Mouse (Mus musculus) ES-Bruce4 (cell line): ENCODE results near the gene Myrip. TPM values are rescaled to one million over a fixed set of nuclear protein-coding genes. Genes with fewer than 3 reads are reported as not detected.

ENCODE experiments used
- H3K27ac ChIP-seq: 2 replicates; pipeline ENCODE4 v1.5.1; 2012; ENCODE audit warnings: low read length, inconsistent platforms; ENCODE audit not compliant: insufficient read depth
- H3K27me3 ChIP-seq: 2 replicates; pipeline ENCODE4 v1.6.1; 2012; ENCODE audit warnings: mild to moderate bottlenecking, low read length, inconsistent platforms; ENCODE audit not compliant: control insufficient read depth, poor library complexity, insufficient read depth, severe bottlenecking
- H3K36me3 ChIP-seq: 2 replicates; pipeline ENCODE4 v1.6.1; 2012; ENCODE audit warnings: inconsistent platforms, mild to moderate bottlenecking, low read length, moderate library complexity; ENCODE audit not compliant: control insufficient read depth, poor library complexity, insufficient read depth, severe bottlenecking
- H3K4me1 ChIP-seq: one replicate; pipeline ENCODE4 v1.8.1; 2011; ENCODE audit warnings: low read length; ENCODE audit not compliant: control insufficient read depth, insufficient read depth
- H3K4me3 ChIP-seq: 2 replicates; pipeline ENCODE4 v1.5.1; 2011; ENCODE audit warnings: low read depth, mild to moderate bottlenecking, low read length
- H3K9ac ChIP-seq: 2 replicates; pipeline ENCODE4 v1.6.1; 2012; ENCODE audit warnings: low read depth, mild to moderate bottlenecking, inconsistent platforms; ENCODE audit not compliant: poor library complexity, severe bottlenecking
- H3K9me3 ChIP-seq: replicated peaks from 2 replicates; pipeline ENCODE4 v1.6.1; 2012; ENCODE audit warnings: mild to moderate bottlenecking, low read length, inconsistent platforms; ENCODE audit not compliant: control insufficient read depth, poor library complexity, insufficient read depth, severe bottlenecking
- CTCF ChIP-seq: IDR thresholded peaks from one replicate; pipeline ENCODE4 v1.8.1; 2011; ENCODE audit warnings: low read depth, low read length
- EP300 ChIP-seq: IDR thresholded peaks from 2 replicates; pipeline ENCODE4 v1.6.1; 2011; ENCODE audit warnings: low read depth, low read length; ENCODE audit not compliant: insufficient read depth
- POLR2A ChIP-seq: IDR thresholded peaks from one replicate; pipeline ENCODE4 v1.8.1; 2011; ENCODE audit warnings: low read length; ENCODE audit not compliant: insufficient read depth
- polyA plus RNA-seq: library from polyadenylated mRNA; stranded (reverse); fragments of >200 nt; gene quantifications from 2 replicates; pipeline ENCODE4 v1.2.4, GENCODE M21; 2011; ENCODE audit warnings: low read depth; ENCODE audit not compliant: missing spikeins, insufficient read depth, insufficient read length

Myrip gene
- polyA plus RNA-seq, 1 experiment: 0.24 TPM

DNA sequence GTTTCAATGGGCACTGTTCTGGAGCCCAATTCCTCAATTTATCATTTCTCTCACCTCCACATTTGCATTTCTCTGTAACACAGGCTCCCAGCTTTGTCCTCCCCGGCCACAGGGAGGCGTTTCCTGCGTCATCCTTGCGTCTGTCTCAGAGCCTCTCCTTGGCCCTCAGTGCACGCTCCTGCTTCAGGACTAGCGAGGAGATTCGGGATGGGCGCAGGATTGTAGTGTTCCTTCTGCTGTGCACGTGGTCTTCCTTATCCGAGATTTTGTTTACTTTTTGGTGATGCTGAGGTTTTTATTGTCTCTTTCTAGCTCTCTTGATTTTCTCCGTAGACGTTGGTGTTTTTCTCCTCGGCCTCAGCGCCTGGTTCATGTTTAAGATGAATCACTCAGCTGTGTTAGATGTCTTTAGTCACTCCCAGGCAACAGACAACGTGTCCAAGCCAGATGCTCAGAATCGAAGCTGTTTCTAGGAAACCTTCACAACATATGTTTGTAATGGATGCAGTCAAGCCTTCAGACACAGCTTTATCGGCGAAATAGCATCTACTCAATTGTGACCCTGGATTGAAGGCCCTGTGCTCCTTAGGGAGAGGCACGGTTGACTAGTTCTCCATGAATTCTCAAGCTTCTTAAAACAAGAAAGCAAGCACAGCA is 218.3 kb downstream of the Myrip start:
- no peaks in the 10 kb centered on the region for H3K36me3 ChIP-seq
- TF ChIP-seq CTCF (peak; percentile 12), EP300 (no peak)
- no peak overlapping the region for H3K4me3 ChIP-seq
- H3K27me3 ChIP-seq: no peaks in the 10 kb centered on the region
- no peaks in the 10 kb centered on the region for H3K9me3 ChIP-seq
- no peaks in the 10 kb centered on the region for H3K4me1 ChIP-seq
- no peak overlapping the region for H3K27ac ChIP-seq
- no peak overlapping the region for H3K9ac ChIP-seq

DNA sequence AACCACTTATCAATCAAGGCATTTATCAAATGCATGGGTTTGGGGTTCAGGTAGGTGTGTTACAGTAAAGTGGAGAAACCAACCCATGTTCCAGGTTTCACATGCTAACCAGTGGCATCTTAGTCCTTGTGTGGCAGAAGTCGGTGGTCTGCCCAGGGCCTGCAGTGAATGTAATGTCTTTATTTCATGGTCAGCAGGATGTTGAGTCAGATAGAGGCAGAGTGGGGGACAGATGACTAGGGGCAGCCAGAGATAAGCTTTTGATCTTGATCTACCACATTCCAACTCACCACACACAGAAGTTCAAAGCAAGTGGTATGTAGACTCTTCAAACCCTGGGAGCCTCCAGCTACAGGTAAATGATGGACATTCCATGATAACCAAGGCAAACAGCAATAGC is 219.8 kb downstream of the Myrip start:
- no peaks in the 10 kb centered on the region for H3K4me1 ChIP-seq
- H3K27me3 ChIP-seq: no peaks in the 10 kb centered on the region
- H3K27ac ChIP-seq: no peak overlapping the region
- H3K9ac ChIP-seq: no peak overlapping the region
- no peaks in the 10 kb centered on the region for H3K36me3 ChIP-seq
- no peak for TF ChIP-seq CTCF
- TF ChIP-seq POLR2A: no peak
- TF ChIP-seq EP300: no peak
- no peaks in the 10 kb centered on the region for H3K9me3 ChIP-seq
- H3K4me3 ChIP-seq: no peak overlapping the region

Other genes with a start within 250 kb of the Myrip start
- gene Cx3cr1, start 231.6 kb upstream of the Myrip start, polyA plus RNA-seq: not detected in 2 replicates
- not detected in 2 replicates for gene Ccr8, start 209.4 kb upstream of the Myrip start, polyA plus RNA-seq
- gene Slc25a38, start 191.1 kb upstream of the Myrip start, polyA plus RNA-seq: 15.3 and 15.7 TPM in 2 replicates
- 2,205 and 2,405 TPM in 2 replicates for gene Rpsa, start 173.8 kb upstream of the Myrip start, polyA plus RNA-seq
- gene Mobp, start 151.8 kb upstream of the Myrip start, polyA plus RNA-seq: 7.3 and 10.3 TPM in 2 replicates
- gene Eif1b, start 190.7 kb downstream of the Myrip start, polyA plus RNA-seq: 27.0 TPM in 2 replicates
- 0.58 and 1.3 TPM in 2 replicates for gene Entpd3, start 238.3 kb downstream of the Myrip start, polyA plus RNA-seq